Mouse (Mus musculus) neural tube, embryonic 13.5 days (tissue): Measurements from ENCODE around the gene Plcb1. TPM values are rescaled to one million over a fixed set of nuclear protein-coding genes. Genes with fewer than 3 reads are reported as not detected.

ENCODE experiments used
- ATAC-seq: fragments of 200-750 bp; cut with Nextera tagmentation; 2 replicates; pipeline ENCODE4 v1.8.0; 2017; ENCODE audit warnings: low read depth, mild to moderate bottlenecking, moderate TSS enrichment, moderate library complexity
- H3K27ac ChIP-seq: fragments of 300-500 bp; sonication (generic); replicated peaks from 2 replicates; pipeline ENCODE4 v1.5.1; 2015; ENCODE audit warnings: moderate library complexity, mild to moderate bottlenecking, inconsistent platforms
- H3K27me3 ChIP-seq: fragments of 300-500 bp; sonication (generic); 2 replicates; pipeline ENCODE4 v1.6.1; 2015; ENCODE audit warnings: mild to moderate bottlenecking, inconsistent platforms
- H3K36me3 ChIP-seq: fragments of 300-500 bp; sonication (generic); 2 replicates; pipeline ENCODE4 v1.6.1; 2015; ENCODE audit warnings: mild to moderate bottlenecking, inconsistent platforms
- H3K4me1 ChIP-seq: fragments of 300-500 bp; sonication (generic); replicated peaks from 2 replicates; pipeline ENCODE4 v1.6.1; 2015; ENCODE audit warnings: inconsistent platforms
- H3K4me2 ChIP-seq: fragments of 300-500 bp; sonication (generic); 2 replicates; pipeline ENCODE4 v1.6.1; 2015; ENCODE audit warnings: inconsistent platforms, mild to moderate bottlenecking, moderate library complexity
- H3K4me3 ChIP-seq: fragments of 300-500 bp; sonication (generic); 2 replicates; pipeline ENCODE4 v1.5.1; 2015; ENCODE audit warnings: mild to moderate bottlenecking, inconsistent platforms
- H3K9ac ChIP-seq: fragments of 300-500 bp; sonication (generic); 2 replicates; pipeline ENCODE4 v1.6.1; 2015; ENCODE audit warnings: moderate library complexity, mild to moderate bottlenecking, inconsistent platforms
- H3K9me3 ChIP-seq: fragments of 300-500 bp; sonication (generic); 2 replicates; pipeline ENCODE4 v1.6.1; 2016; ENCODE audit warnings: inconsistent platforms
- WGBS: fragments of 180-500 bp; shearing (Covaris S2); methylation state at CpG from one replicate; pipeline ENCODE4 v1.1.7; 2015; 5-methylcytosine and 5-hydroxymethylcytosine counted together
- polyA plus RNA-seq: library from polyadenylated mRNA; unstranded; fragments of >200 nt; fragmentation: Nextera tagmentation; extraction: Ambion mirVana; gene quantifications from 2 replicates; pipeline ENCODE4 v1.2.1, GENCODE M21; 2015

The Plcb1 gene
- 55.0 and 56.5 TPM in 2 replicates for polyA plus RNA-seq

DNA sequence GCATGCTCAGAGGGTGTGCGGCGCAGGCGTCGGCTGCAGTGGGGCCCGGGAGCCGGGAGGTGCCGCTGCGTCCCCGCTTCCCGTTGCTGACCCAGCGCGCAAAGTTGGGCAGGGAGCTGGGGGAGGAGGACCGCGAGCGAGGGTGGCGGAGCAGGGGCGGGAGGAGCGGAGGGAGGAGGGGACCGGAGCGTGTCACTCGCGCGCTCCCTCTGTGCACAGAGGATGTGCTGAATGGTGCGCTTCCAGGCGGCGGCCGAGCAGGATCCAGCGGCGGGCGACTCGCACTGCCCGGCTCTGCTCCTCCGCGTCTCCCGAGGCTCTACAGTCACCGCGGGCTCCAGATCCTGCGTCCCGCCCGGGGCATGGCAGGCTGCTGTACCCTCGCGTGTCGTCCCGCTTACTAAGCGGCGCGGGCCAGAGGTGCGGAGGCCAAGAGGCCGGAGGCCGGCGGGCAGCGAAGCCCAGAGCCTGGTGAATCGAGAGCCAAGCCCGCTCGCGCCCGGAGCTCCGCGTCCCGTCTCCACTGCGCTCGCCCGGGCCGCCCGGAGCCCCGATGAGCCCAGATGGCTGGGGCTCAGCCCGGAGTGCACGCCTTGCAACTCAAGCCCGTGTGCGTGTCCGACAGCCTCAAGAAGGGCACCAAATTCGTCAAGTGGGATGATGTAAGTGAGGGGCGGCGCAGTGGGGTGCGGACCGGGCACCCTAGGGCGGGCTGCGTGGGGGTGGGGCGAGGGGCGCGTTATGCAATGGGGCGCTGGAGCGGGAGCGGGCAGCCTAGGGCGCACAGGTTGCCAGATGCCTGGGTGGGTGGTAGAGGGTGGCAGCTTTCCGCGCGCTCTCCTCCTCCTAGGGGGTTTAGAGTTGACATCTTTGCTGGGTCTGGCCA lies at the start of gene Plcb1:
TSS of gene Plcb1 (plus strand) at position 98 of the 886 bp plus-strand sequence.
- WGBS: under 1% methylated on average over 66 of the region's 88 CpGs
- peak within 1 kb of the TSS; percentile 83 for H3K4me2 ChIP-seq
- H3K27ac ChIP-seq: peak within 1 kb of the TSS; percentile 93
- no peaks in the 10 kb centered on the region for H3K36me3 ChIP-seq
- peak within 1 kb of the TSS; percentile 94 for H3K9ac ChIP-seq
- peak; percentile 98 for ATAC-seq
- H3K4me3 ChIP-seq: peak within 1 kb of the TSS; percentile 84
- peaks cover 31% of the 10 kb centered on the region for H3K4me1 ChIP-seq
- H3K27me3 ChIP-seq: no peaks in the 10 kb centered on the region
- no peaks in the 10 kb centered on the region for H3K9me3 ChIP-seq

- Histone ChIP-seq H3K27me3 (no peaks in the 10 kb centered on the region), H3K9ac (no peak overlapping the region), H3K9me3 (no peaks in the 10 kb centered on the region), H3K36me3 (no peaks in the 10 kb centered on the region), H3K27ac (no peak overlapping the region), H3K4me2 (no peak overlapping the region), H3K4me3 (no peak overlapping the region), H3K4me1 (no peaks in the 10 kb centered on the region)
- no peak for ATAC-seq
Measured at GRCm38 (mm10) chr2:134755537-134755936, 30.3 kb upstream of the Plcb1 start.

DNA sequence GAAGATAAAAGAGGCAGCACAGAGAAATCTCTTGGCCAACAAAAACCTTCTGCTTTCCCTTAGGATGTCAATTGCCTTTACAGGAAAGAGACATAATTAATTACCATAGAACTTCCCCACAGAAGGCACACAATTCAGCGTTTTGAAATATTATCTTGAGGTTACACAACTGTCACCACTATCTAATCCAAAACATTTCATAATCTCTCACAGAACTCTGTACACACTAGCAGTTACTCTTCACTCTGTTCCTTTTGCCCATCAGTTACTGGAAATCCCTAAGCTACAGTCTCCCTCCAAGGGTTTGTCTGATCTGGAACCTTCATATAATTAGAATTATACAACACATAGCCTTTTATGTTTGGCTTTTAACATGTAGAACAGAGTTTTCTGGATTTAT lies 29.8 kb upstream of the Plcb1 start:
- Histone ChIP-seq H3K27ac (no peak overlapping the region), H3K36me3 (no peaks in the 10 kb centered on the region), H3K9me3 (no peaks in the 10 kb centered on the region), H3K4me2 (no peak overlapping the region), H3K4me3 (no peak overlapping the region), H3K9ac (no peak overlapping the region), H3K27me3 (no peaks in the 10 kb centered on the region), H3K4me1 (0 out of 2 replicates have a peak, but pooled peaks cover 3% of the 10 kb centered on the region)
- WGBS: 82% methylated on average over 1 of the region's 1 CpGs
- ATAC-seq: no peak

DNA sequence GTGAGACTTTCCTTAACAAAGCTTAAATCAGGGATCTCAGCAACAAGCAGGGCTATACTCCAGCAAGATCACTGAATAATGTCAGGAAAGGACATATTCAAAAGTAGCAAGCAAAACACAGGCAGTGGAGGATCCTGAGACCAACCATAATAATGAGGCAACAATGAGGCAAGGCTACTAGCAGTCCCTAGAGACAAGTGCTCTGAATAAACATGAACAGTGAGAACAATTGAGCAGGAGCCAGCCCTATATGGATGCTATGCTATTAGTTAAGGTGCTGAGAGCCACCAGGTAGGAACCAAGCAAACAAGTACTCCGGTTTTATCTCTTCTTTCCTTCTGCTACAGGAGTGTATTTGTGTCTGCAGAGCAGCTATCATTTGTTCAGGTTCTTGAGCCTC lies 24.8 kb upstream of the Plcb1 start:
- Histone ChIP-seq H3K4me1 (0 out of 2 replicates have a peak, but pooled peaks cover 6% of the 10 kb centered on the region), H3K27ac (no peak overlapping the region), H3K9ac (no peak overlapping the region), H3K36me3 (no peaks in the 10 kb centered on the region), H3K27me3 (no peaks in the 10 kb centered on the region), H3K4me3 (no peak overlapping the region), H3K4me2 (no peak overlapping the region), H3K9me3 (no peaks in the 10 kb centered on the region)
- 91% methylated on average over 1 of the region's 1 CpGs for WGBS
- ATAC-seq: no peak

DNA sequence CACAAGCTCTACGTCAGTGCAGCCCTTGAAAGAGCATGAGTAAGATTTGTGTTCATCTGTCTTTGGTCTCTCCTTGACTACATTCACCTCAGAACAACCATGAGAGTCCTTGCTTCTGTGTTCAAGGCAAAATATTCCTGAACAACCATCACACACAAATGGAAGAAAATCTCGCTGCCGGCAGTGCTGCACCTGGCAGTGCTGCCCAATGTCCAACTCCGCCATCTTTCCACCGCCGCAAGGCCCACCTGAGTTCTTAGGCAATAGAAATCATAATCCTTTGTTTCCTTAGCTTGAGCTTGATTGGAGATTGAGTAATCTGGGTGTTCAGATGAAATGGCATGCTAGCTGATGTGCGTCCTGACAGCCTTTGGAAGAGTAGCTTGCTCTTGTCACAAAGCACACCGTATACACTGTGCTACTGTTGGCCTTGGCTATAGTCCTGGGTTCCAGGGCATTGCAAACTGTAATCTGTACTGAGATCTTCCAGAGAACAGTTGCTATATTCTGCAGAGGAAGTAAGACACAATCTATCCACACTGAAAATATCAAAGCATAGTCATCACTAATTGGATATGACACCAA lies 22.4 kb upstream of the Plcb1 start:
- no peak overlapping the region for H3K9ac ChIP-seq
- no peak overlapping the region for H3K4me2 ChIP-seq
- H3K4me3 ChIP-seq: no peak overlapping the region
- WGBS: 96% methylated on average over 8 of the region's 8 CpGs
- H3K27me3 ChIP-seq: no peaks in the 10 kb centered on the region
- 0 out of 2 replicates have a peak, but pooled peaks cover 6% of the 10 kb centered on the region for H3K4me1 ChIP-seq
- no peaks in the 10 kb centered on the region for H3K36me3 ChIP-seq
- H3K9me3 ChIP-seq: no peaks in the 10 kb centered on the region
- H3K27ac ChIP-seq: no peak overlapping the region
- no peak for ATAC-seq

GRCm38 (mm10) chr2:134764506-134764905 lies 21.4 kb upstream of the Plcb1 start:
- WGBS: 95% methylated on average over 2 of the region's 2 CpGs
- Histone ChIP-seq H3K4me1 (0 out of 2 replicates have a peak, but pooled peaks cover 6% of the 10 kb centered on the region), H3K36me3 (no peaks in the 10 kb centered on the region), H3K4me2 (no peak overlapping the region), H3K9me3 (no peaks in the 10 kb centered on the region), H3K9ac (no peak overlapping the region), H3K27me3 (no peaks in the 10 kb centered on the region), H3K27ac (no peak overlapping the region), H3K4me3 (no peak overlapping the region)
- no peak for ATAC-seq

DNA sequence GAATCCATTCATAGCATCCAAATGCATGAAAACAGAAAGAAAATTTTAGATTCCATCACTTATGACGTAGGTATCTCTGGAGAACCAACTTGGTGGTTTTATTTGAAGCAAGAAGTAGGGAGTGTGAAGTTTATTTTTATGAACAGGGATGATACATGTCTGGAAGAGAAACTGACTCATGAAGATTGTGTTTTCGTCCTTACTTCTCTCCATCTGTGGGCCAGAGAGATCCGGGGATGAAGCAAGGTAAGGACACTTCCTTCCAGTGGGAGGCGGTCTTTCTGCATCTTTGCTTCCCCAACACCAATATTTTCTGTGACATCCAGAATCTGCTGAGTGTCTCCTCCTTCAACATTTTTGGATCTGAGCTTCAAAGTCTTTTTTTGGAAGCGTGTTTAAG lies 6.0 kb upstream of the Plcb1 start:
- no peaks in the 10 kb centered on the region for H3K36me3 ChIP-seq
- no peaks in the 10 kb centered on the region for H3K27me3 ChIP-seq
- no peak overlapping the region for H3K9ac ChIP-seq
- no peak for ATAC-seq
- H3K4me3 ChIP-seq: no peak overlapping the region
- H3K4me2 ChIP-seq: no peak overlapping the region
- H3K27ac ChIP-seq: no peak overlapping the region
- 77% methylated on average over 5 of the region's 5 CpGs for WGBS
- no peaks in the 10 kb centered on the region for H3K4me1 ChIP-seq
- no peaks in the 10 kb centered on the region for H3K9me3 ChIP-seq

- Histone ChIP-seq H3K9ac (no peak overlapping the region), H3K4me3 (no peak overlapping the region), H3K27me3 (no peaks in the 10 kb centered on the region), H3K36me3 (no peaks in the 10 kb centered on the region), H3K4me2 (no peak overlapping the region), H3K4me1 (no peaks in the 10 kb centered on the region), H3K9me3 (no peaks in the 10 kb centered on the region), H3K27ac (no peak overlapping the region)
- no peak for ATAC-seq
Measured at GRCm38 (mm10) chr2:134780316-134780715, 5.6 kb upstream of the Plcb1 start.

GRCm38 (mm10) chr2:134786856-134787250 lies 986 bp downstream of the Plcb1 start:
- H3K4me2 ChIP-seq: peak overlapping the region; percentile 83
- no peaks in the 10 kb centered on the region for H3K36me3 ChIP-seq
- H3K9ac ChIP-seq: peak overlapping the region; percentile 94
- no peaks in the 10 kb centered on the region for H3K27me3 ChIP-seq
- no peaks in the 10 kb centered on the region for H3K9me3 ChIP-seq
- peak overlapping the region; percentile 84 for H3K4me3 ChIP-seq
- H3K4me1 ChIP-seq: peaks cover 31% of the 10 kb centered on the region
- peak; percentile 6; the same call in 1 of the 2 replicates for ATAC-seq
- peak overlapping the region; percentile 93; the same call in 1 of the 2 replicates for H3K27ac ChIP-seq
- WGBS: 5% methylated on average over 6 of the region's 6 CpGs

GRCm38 (mm10) chr2:134787336-134788095 lies 1.6 kb downstream of the Plcb1 start:
- Histone ChIP-seq H3K36me3 (no peaks in the 10 kb centered on the region), H3K27me3 (no peaks in the 10 kb centered on the region), H3K4me2 (peak overlapping the region; percentile 83), H3K9ac (peak overlapping the region; percentile 94), H3K4me3 (peak overlapping the region; percentile 84), H3K27ac (no peak overlapping the region), H3K4me1 (peaks cover 31% of the 10 kb centered on the region), H3K9me3 (no peaks in the 10 kb centered on the region)
- WGBS: 50% methylated on average over 12 of the region's 12 CpGs
- no peak for ATAC-seq

DNA sequence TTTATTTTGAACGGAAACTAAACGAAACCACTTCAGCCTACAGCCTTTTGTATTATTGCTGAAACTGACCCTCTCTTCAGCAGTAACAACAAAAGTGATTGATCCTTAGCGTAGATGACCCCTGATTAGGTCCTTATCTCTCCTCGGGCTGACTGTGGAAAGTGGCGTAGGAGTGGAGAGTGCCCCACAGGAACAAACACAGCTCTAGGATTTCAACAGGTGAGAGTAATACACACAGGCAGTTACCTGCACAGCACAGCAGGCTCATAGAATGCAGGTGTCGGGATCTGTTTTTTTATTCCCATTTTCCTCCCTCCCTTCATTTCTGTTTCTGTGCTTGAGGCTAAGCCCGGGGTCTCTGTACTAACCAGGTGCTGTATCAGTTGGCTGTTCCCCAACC lies 7.1 kb downstream of the Plcb1 start:
- WGBS: 82% methylated on average over 7 of the region's 7 CpGs
- no peak overlapping the region for H3K4me2 ChIP-seq

DNA sequence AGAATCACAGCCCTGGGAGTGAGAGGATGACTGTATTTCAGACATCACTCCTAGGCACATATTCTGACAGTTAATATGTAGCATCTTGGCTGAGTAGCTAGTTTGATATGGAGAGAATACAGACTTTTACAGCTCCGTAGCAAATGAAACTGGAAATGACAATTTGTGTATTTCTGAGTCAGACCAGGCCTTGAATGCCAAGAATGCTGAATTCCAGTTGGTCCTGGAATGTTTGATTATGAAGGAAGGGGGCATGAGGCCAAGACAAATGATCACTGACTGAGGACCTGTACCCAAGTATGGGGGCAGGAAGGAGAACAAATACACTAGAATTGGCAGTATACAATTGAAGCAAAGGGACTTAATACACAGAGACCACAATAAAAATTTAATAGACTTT lies 14.4 kb downstream of the Plcb1 start:
- Histone ChIP-seq H3K4me2 (no peak overlapping the region), H3K9me3 (no peaks in the 10 kb centered on the region), H3K36me3 (no peaks in the 10 kb centered on the region), H3K4me3 (no peak overlapping the region), H3K27me3 (no peaks in the 10 kb centered on the region), H3K4me1 (no peaks in the 10 kb centered on the region), H3K27ac (no peak overlapping the region), H3K9ac (no peak overlapping the region)
- 92% methylated on average over 1 of the region's 1 CpGs for WGBS
- ATAC-seq: no peak

More for the DNA sequence above, 7.1 kb downstream of the Plcb1 start:
- no peak overlapping the region for H3K4me3 ChIP-seq
- no peaks in the 10 kb centered on the region for H3K36me3 ChIP-seq
- no peaks in the 10 kb centered on the region for H3K27me3 ChIP-seq
- no peak overlapping the region for H3K27ac ChIP-seq
- peaks cover 32% of the 10 kb centered on the region for H3K4me1 ChIP-seq
- H3K9ac ChIP-seq: no peak overlapping the region
- no peak; the same call in 1 of the 2 replicates for ATAC-seq
- no peaks in the 10 kb centered on the region for H3K9me3 ChIP-seq
